Mouse (Mus musculus) mesoderm, embryonic 11.5 days (tissue): ENCODE measurements around the gene Dhx30.

Source experiments
- DNase-seq: peaks from one replicate; pipeline ENCODE4 v3.0.0-alpha.2; 2012; ENCODE audit warnings: low read depth, low spot score

Dhx30 gene

DNA sequence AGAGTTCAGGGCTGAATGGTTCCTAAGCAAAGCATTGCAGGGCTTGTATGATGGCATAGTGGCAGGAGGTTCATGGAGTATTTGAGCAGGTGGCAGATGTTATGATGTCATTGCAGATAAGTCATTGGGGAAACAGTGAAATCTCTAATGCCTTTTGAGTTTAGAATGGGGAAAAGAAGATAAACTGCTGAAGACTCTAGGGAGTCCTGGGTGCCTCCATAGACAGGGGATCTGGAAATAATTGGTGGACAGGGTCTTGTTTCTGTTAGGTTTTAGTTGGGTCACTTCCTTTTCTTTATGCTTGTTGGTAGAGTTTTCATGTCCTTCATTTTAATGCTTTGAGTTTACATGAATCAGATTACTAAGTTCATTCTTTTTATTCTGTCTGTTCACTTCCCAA lies 70.4 kb downstream of the Dhx30 start:
- DNase-seq: peak; percentile 37

DNA sequence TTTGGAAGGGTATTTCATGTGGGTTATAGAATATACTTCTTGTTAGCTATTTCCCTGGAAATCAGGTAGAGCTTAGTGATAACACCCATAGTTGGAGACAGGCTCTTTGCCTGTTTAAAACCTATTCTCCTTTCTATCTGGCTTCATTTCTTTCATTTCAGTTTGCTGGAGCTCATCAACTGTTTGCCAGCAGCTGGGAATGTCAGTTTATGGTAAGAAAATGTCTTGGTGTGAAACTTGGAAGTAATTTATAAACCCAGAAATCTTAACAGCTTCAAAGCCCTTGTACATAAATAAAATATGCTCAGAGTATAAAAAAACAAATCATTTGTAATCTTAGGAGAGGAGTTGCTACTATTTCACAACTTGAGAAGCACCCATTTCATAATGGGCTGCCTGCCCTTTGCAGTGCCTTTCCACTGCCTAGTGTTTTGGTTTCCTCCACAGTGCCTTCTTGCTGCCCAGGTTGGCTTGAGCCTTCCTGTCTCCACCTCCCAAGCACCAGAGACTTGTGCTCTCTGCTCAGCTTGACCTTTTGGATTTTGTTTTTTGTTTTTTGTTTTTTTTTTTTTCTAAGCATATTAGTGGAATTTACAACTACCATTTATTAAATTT lies 71.8 kb downstream of the Dhx30 start:
- DNase-seq: no peak

DNA sequence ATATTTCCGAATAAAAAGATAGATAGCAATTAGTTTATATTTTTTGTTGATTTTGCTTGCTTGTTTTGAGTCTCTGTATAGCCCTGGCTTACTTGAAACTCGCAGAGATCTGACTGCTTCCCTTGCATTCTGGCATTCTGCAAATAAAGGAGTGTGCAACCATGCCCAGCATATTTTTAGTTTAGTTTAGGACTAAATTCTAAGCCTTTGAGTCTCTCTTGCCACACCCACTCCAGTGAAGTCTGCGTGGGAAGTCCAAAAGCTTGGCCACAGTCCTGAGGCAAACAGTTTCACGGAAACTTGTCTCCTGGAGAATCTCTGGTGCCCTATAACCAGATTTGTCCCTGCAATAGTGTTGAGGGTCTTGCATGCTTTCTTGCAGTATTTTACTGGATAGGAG lies 73.3 kb downstream of the Dhx30 start:
- no peak for DNase-seq

DNA sequence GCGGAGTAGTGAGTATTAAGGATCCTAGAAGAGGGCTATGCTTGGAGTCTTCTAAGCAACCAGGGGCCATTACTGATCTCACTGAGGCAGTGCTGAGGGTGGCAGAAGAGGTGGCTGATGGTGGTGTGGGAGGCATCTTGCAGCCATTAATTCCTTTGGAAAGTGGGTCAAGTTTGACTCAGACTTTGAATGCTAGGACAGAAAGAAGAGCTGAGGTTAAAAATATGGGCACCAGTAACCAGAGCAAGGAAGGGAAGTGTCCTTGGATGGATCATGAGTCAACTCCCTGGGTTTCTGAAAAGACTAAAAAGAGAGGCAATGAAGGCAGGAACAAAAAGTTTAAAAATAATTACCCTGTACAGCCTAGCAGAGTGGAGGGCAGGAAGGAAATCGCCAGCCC lies 79.1 kb downstream of the Dhx30 start:
- DNase-seq: no peak

DNA sequence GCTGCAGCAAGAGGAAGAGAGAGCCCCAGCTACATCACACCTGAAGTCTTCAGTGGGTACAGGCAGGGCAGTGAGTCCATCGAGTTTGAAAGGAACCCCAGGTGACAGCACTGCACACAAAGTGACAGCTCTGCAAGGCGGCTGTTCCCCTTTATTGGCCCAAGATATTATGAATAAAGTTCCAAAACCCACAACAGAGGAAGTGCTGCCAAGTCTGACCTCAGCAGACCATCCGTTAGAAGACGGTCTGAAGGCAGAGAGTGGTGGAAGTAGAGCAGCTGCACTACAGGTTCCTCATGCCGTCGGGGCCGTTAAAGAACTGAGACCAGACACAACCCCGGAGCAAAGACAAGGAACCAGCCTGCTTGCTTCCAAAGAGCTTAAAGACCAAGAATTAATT lies 79.7 kb downstream of the Dhx30 start:
- no peak for DNase-seq

DNA sequence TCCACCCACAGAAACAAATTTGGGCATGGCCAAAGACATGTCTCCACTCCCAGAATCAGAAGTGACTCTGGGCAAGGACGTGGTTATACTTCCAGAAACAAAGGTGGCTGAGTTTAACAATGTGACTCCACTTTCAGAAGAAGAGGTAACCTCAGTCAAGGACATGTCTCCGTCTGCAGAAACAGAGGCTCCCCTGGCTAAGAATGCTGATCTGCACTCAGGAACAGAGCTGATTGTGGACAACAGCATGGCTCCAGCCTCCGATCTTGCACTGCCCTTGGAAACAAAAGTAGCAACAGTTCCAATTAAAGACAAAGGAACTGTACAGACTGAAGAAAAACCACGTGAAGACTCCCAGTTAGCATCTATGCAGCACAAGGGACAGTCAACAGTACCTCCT lies 82.5 kb downstream of the Dhx30 start:
- no peak for DNase-seq
